Mouse (Mus musculus) neural tube, embryonic 10.5 days (tissue): ENCODE results near the gene Klhl33.
"Not testable (repeated sequence)": the region's sequence is repeated elsewhere in the genome, so short reads cannot be mapped to it uniquely, and the experiment has no call there.

Experiments used
- DNase-seq: peaks from one replicate; pipeline ENCODE4 v3.0.0-alpha.2; 2017; ENCODE audit warnings: low spot score; ENCODE audit errors: extremely low spot score

The Klhl33 gene

DNA sequence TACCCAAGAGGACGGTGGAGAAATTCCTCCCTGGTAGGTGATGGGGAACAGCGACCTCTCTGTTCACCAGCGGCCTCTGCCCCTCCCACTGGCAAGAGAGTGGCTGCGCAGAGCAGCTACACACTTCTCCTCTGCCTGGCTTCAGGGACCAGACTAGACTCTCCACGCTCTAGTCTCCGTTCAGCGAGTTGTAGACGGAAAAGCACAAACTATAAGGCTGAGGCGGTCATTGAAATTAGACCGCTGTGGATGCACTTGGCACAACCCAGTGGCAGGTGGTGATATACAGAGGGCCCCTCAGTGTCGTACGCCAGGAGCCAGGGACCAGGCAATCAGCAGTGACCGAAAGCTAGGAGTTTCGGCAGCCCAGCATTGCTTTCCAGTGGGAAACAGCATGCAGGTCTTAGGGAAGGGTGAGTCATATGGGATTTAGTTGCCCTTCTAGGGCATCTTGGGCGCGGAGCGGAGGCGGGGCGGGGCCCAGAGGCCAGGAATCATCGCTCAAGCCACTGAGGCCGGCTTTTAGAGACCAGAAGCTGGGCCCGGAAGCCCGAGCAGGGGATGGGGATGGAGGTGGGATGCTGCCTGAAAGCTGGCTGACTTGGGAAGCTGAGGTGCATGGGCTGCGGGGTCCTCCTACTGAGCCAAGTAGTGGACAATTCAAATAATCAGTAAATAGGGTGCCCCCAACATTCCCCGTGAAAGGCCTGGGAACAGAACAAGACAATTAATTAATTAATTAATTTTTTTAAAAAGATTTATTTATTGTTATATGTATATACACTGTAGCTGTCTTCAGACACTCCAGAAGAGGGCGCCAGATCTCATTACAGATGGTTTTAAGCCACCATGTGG is 6.9 kb upstream of the Klhl33 start:
- peak; percentile 60 for DNase-seq

DNA sequence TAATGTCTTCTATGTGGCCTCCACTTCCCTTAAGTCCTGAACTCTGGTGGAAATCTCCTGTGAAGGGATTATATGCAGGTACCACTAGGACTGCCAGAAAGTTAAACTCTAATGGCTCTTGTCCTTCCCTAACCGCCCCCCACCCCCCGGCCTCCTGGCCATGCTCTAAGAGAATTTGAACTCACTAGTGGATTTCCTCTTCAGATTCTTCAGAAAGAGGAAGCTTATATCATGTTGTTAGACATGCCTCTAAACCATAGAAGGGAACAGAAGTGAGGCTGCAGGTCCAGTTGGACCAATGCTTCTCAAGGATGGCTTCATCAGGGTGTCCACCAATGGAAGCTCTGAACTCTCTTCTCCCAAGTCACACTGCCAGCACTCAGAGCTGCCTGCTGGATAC is 685 bp upstream of the Klhl33 start:
- DNase-seq = not testable (repeated sequence)

DNA sequence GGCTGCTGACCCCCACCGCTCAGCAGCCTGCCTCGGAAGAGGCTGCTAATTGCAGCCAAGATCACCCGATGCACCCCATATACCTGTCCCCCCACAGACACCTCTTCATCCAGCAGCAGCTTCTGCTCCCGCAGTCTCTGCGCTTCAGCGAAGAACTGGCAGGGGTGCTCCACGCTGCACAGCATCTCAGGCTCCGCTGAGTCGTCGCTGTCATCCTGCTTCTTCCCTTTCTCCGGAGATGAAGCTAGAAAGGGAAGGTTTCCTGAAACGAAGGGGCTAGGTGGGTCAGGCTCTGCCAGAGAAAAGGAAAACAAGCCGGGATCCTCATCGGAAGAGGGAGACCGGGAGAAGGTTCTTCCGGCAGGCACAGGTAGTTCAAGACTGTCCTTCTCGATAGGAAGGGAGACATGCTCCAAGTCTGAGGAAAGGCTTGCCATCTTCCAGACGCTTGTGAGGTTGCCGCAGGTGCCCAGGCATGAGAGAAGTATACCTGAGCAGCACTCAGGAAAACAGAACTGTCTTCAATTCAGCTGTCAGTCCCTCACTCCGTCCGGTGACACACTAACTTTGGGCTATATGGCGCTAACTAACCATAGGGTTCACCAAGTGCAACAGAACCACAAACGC is 447 bp downstream of the Klhl33 start:
- peak; percentile 32 for DNase-seq

DNA sequence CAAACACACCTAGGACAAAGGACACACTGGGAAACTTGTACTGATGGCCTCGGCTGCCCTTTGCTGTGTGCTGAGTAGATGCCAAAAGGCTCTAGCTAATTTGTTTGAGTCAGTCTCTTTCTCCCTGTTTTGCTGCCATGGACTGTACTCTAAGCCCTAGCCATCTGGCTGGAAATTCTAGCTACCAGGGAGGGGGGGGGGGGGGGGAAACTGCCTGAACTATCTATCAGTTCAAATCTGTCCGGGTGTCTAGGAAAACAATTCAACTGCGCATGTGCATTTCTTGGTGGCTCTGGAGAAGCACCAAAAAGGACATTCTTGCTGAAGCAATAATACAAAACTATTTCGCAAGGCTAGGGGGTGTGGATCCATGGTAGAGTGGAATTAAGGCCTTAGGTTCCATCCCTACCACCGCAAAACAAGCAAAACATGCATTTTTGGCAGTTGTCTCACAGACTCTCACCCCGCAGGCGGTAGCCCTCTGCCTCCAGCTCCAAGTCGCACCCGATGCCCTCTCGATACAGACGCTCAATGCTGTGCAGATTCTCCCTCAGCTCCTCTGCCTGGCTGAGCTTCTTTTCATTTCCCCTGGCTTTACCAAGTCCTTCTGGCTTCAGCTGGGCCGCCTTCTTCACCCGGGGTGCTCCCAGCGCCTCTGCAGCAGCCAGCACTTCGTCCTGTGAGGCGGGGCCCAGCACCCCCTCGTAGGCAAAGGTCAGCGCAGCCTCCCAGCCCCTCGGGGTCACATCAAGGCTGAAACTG is 1.1 kb downstream of the Klhl33 start:
- peak; percentile 40 for DNase-seq

DNA sequence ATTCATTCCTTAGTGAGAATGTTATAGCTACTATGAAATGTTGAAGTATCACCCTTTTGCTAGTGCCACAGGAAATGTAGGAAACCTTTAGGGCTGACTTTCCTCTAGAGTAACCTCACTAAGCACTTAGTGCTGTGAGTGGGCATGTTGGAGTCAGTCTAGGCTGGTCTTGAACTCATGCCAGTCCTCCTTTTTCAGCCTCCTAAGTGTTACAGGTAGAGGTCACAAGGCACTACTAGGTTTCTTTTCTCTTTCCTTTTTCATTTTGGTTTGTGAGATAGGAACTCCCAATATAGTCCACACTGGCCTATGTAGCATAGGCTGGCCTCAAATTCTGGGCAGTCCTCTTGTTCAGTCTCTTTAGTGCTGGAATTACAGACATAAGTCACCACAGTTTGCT is 1.9 kb downstream of the Klhl33 start:
- DNase-seq = no peak

DNA sequence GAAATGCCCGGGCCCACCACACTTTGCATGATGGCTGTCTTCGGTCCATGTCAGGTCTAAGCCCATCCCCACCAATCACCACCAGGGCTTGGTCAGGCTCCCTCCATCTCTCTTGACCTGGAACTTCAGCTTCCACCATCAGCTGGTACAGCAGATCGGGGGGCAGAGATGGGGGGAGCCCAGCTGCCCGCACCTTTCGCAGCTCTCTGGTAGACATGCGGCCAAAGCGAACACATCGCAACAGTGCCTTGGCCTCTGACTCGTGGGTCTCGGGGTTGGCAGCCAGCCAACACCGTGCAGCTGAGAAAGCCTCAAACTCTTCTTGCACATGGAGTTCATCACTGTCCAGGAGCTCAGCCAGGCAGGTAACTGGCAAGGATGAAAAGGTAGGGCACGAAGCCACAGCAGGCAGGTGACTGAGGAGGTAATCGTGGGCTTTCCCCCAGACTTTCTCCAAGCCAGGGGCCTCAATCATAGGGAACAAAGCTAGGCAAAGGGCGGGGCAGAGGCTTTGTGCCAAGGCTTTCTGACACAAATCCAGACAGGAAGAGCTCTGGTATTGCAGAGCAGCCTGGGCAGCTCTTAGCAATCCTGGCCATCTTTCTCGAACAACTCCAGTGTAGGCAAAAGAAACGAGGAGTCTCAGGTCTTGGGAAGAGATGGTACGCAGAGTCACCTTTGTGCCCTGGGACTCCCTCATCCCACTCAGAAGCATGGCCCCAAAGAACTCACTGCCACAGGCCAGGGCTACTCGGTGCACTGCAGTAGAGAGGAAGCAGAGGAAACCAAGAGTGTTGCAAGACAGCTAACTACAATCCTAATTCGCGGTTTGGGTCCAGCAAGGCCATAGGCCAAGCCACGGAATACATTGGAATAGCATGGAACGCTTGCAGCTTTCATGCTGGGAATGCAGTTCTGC is 4.5 kb downstream of the Klhl33 start:
- no peak for DNase-seq

DNA sequence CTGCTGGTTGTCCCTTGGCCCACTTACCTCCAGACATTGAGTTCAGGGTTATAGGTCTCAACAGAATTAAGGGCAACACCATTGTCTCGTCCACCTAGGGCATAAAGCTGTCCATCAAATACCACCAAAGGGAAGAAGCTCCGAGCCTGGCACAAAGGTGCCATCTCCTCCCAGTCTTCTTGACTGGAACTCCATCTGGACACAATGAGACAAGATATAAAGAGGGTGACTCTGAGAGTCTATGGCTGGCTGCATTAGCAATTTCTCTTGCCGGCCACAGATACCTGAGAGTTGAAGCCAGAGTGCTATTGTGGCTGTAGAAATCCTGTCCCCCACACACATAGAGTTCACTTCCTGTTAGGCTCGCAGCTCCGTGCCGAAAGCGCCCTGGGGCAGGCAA is 5.2 kb downstream of the Klhl33 start:
- DNase-seq = no peak

DNA sequence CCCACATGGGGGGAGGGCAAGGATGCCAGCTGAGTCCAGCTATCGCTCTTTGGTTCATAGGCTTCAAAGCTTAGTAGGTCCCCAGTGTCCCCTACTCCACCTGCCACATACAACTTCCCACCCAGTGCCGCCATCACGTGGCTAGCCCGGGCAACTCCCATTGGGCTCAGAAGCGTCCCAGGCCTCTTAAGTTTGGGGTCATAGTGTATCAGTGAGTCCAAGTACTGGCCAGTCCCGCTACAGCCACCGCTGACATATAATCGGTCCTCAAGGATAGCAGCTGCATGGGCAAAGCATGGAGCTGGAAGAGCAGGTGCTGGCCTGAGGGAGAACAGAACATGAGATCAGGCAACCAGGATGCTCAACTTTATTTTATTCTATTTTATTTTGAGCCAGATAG is 5.7 kb downstream of the Klhl33 start:
- DNase-seq = no peak

DNA sequence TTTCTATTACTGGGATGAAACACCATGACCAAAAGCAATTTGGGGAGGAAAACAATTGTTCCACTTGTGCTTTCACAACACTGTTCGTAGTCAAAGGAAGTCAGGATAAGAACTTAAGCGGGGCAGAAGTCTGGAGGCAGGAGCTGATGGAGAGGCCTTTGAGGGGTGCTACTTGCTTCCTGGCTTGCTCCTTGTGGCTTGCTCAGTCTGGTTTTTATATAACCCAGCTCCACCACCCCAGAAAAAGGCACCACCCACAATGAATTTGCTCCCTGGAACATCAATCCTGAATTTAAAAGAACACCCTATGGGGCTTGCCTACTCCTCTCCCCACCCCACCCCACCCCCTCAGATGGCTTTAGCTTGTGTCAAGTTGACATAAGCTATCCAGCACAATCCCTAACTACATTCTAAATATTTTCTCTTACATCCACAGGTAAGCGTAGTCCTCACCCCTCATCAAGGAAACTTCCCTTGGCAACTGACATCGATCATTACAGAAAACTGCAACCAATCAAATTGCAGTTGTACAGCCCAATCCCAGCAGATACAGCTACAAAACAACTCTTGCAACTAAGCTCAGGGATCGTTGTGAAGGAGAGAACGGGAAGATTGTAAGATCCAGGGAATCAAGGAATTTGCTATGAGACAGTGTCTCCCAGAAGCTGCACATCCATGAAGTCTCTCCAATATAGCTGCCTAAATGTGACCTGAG is 20.9 kb downstream of the Klhl33 start:
- no peak for DNase-seq

DNA sequence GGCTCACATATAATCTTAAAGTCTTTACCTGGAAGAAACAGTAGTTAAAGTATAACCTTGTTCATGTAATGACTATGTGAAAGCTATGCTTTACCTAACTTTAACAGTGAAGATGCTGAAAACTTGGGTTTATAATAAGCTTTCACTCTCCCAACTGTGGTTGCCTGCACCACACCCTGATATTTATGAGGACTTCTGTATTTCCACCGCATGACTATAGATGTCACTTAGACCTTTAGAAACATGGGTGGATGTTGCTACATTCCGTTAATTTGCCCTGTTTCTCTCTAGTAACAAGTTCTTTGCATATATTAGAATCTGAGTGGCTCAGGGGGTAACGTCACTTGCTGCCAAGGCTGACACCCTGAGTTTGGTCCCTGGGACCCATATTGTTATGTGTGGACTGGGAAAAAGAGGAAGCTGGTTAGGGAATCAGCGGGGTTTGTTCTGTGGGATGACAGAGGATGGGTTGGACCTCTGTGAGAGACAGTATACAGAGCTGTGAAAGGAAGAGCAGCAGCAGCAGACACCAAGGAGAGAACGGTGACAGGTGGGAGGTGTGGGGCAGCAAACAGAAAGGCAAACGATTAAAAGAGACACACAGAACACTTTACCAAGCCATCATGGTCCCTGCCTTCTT is 21.6 kb downstream of the Klhl33 start:
- DNase-seq = no peak

DNA sequence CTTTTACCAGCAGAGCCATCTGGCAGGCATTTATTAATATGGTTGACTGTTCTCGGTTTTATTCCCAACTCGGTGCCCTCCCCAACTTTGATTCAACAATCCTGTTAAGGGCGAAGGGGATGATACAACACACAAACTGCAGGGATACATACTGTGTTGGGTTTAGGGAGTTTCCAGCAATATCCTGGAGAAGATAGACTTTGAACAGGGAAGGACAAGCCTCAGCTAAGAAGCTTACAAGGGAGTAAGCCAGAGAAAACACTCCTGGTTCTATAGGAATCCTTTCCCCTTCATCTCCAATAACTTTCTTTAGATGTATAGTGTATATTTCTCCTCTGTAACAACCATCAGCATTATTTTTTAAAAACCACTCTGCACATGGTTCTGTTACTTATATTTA is 22.1 kb downstream of the Klhl33 start:
- DNase-seq = no peak

DNA sequence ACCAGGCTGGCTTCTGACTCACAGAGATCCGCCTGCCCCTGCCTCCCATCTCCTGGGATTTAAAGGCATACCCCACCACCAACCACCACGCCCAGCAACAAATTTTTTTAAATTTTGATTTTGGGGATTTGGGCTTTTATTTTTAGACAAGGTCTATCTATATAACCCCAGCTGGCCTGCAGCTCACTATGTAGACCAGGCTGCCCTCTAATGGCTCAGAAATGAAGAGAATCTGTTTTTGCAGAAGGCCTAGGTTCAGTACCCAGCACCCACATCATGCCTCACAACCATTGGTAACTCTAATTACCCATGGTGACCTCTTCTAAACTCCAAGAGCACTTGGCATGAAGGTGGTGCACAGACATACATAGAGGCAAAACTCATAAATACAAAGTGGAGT is 26.0 kb downstream of the Klhl33 start:
- no peak for DNase-seq

DNA sequence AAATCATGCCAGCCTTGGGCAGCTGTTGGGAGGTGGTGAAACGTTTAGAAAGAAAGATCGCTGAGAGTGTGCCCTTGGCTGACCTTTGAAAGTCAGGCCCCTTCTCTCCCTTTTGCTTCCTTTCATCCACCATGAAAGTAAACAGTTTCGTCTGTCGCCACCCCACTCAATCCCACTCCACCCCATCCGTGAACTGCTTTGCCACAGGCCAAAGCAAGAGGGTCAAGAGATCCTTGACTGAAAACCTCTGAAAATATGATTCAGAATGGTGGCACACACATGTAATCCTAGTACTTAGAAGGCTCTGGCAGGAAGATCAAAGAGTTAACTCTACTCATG is 26.5 kb downstream of the Klhl33 start:
- no peak for DNase-seq

DNA sequence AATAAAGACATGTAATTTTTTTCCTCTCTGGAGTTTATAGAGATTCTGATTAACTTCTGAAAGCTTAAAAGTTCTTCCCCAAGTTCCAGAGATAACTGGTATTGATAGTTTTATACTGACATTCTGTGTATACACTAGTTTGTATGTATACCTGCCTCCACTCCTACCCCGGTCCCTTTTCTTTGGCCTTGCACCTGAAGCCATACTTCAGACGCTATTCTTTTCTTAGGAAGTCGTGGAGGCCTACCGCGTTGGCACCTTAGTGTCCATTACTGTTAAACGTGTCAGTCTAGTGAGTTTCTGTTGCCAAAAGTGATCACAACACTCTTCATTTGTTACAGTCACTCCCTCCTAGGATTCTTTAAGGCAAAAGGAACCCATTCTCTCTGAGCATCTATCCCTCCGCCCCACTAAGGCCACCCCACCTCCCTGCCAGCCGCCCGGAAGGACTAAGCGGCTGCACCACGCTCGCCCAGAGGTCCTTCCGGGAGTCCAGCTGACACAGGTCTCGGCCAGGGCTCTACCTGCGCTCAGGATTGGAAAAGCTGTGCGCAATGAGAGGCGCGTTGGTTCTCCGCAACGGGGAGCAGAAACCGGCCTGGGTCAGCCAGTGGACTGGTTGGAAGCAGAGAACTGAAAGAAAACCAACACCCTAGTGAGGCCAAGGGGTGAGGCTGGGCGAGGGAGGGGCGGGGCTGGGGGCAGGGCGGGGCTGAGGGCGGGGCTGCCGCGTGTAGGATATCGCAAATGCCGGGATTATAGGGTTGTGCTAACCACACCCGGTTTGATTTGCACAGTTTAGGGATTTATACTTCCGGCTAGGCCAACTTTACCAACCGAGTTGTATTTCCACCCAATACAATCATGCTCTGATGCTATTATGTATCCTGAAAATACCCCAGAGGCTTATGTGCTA is 27.2 kb downstream of the Klhl33 start, which contains the start of gene Tep1:
Gene Tep1 (minus strand): TSS at position 672 of the 916 bp plus-strand sequence.
- DNase-seq = peak; percentile 83

DNA sequence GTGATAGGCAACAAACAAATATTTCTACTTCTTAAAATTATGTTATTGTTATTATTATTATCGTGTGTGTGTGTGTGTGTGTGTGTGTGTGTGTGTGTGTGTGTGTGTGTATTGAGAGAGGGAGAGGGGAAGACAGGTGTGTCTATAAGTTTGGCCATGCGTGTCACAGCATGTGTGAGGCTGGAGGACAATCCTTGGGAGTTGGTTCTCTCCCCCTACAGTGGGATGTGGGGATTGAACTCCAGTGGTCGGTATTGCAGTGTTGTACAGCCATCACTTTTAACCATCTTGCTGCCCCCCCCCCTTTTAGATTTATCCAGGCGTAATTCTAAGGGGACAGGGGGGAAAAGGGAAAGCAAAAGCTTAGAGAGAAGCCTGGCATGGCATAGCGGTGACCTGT is 28.7 kb downstream of the Klhl33 start:
- DNase-seq = no peak

DNA sequence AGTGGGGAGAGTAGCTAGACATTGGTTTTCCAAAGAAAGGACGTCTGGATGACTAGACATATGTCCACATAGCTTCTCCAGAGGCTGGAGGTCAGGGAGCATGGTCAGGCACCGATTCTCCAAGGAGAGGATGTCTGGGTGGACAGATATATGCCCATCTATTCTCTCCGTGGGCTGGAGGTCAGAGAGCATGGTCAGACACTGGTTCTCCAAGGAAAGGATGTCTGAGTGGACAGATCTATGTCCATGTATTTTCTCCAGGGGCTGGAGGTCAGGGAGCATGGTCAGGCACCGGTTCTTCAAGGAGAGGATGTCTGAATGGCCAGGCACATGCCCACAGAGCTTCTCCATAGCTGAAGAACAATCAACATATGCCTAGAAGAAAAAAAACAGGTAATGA is 29.1 kb downstream of the Klhl33 start:
- DNase-seq = no peak

DNA sequence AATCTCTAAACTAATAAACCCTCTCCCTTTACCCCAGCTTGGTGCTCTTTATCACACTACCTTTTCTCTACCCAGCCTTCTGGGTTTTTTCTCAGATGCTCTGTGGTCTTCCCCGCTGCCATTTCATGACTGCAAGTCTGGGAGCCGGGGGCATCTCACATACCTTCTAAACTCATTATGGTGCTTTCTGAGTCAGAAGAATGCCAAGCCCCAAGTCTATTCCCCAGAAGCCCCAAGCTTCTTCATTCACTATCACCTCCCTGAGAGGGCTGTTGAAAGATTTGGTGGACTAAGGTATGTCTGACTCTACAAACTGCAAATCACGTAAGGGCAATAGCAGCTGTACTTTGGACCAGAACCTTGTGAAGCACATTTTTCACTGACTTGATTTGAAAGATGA is 30.3 kb downstream of the Klhl33 start:
- DNase-seq = no peak

DNA sequence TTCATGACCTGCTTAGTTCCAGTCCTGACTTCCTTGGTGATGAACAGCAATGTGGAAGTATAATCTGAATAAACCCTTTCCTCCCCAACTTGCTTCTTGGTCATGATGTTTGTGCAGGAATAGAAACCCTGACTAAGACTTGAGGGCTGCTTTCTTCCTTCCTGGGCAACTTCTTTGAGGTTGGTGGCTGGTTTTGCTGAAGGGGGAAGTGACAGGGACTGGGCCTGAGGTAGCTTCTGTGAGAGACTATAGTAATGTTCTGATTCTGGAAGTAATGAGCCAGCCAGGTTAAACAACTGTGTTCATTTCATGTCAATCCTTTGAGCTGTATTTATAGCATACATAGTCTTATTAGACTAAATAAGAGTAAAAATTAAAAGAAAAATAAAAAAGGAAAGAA is 32.3 kb downstream of the Klhl33 start:
- not testable (repeated sequence) for DNase-seq

DNA sequence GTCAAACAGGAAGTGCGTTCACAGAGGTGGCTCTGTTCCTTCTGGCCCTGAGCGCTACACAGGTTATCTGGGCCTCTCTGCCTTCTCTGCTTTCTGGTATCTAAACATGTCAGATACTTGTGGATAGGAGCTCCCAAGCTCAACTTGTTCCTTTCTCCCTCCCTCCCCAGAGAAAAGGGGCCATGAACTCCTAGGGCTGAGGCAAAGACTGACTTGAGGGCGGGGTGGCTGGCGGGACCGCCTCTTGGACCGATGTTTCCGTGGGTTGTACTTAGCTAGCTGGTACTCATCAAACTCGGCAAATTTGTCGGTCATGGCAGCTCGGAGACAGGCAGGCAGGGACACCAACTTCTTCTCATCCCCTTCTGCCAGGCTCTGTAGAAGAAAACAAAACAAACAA is 34.7 kb downstream of the Klhl33 start:
- no peak for DNase-seq
